Mouse (Mus musculus): ENCODE data around the gene Gm45713. TPM values are rescaled to one million over a fixed set of nuclear protein-coding genes. Genes with fewer than 3 reads are reported as not detected.
A peak's percentile ranks its signal among the peaks of the same experiment; 100 is the strongest.

Gene Gm45713
- polyA plus RNA-seq, 1 experiment from 2014 or later: not detected

DNA sequence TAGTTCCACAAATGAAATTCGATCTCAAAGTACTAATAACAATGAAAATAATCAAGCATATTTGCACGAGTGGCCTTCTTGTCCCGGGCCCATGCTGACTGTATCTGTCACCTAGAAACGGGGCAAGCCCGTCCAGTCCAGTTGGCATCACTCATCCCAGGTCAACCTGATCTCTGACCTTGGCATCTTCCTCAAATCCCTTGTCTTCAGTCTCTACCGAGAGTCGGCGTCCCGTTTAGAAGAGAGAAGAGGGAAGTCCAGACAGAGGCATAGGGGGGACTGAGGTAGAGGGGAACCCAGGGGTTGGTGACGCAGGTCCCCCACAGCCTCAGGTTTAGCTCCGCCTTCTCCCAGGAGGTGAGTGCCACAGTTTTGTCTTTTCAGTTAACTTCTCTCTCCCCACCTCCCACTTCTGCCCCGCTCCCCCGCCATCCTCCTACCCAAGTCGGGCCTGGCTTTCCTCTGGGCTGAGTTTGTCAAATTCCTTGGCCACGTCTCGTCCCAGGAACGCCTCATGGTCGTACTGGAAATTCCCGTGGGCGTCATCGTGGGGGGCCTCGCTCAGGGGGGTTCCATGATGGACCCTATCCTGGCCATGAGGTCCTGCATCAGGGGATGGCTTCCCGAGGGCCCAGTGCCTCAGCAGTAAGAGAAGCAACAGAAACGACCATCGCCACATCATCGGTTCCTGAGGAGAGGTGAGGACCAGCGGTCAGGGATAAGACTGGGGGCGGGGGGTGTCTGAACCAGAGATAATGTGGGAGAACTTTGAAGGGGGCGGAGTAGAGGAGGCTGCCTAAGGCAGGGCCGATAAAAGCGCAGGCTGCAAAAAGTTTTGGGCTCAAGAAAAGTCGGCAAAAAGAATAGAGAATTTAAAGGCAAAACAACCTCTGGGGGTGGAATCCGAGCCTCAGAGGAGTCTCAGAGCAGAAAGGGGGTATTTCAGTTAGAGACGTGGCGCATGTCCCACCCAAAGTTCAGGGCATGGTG lies 44.7 kb downstream of the Gm45713 start:
- Histone ChIP-seq H3K9me3 (ENCODE audit: control insufficient read depth, low read length) (no peaks in the 10 kb centered on the region), H3K4me3 (replicated peaks; ENCODE audit: low read length) (peak overlapping the region; percentile 48), H3K4me1 (replicated peaks; ENCODE audit: control insufficient read depth, insufficient read depth, low read length) (peaks cover 11% of the 10 kb centered on the region), H3K27me3 (replicated peaks; ENCODE audit: control insufficient read depth, insufficient read depth, low read length) (no peaks in the 10 kb centered on the region), H3K9ac (replicated peaks; ENCODE audit: low read depth, low read length) (peak overlapping the region; percentile 33), H3K27ac (ENCODE audit: low read length) (no peak overlapping the region), H3K4me2 (ENCODE audit: low read length) (peak overlapping the region; percentile 67), H3K36me3 (ENCODE audit: control insufficient read depth, insufficient read depth) (peaks cover 3% of the 10 kb centered on the region; the same call in 1 of the 2 replicates)
- ATAC-seq: peak; percentile 22; the same call in 1 of the 2 replicates
- 14% methylated on average over 35 of the region's 35 CpGs for WGBS

DNA sequence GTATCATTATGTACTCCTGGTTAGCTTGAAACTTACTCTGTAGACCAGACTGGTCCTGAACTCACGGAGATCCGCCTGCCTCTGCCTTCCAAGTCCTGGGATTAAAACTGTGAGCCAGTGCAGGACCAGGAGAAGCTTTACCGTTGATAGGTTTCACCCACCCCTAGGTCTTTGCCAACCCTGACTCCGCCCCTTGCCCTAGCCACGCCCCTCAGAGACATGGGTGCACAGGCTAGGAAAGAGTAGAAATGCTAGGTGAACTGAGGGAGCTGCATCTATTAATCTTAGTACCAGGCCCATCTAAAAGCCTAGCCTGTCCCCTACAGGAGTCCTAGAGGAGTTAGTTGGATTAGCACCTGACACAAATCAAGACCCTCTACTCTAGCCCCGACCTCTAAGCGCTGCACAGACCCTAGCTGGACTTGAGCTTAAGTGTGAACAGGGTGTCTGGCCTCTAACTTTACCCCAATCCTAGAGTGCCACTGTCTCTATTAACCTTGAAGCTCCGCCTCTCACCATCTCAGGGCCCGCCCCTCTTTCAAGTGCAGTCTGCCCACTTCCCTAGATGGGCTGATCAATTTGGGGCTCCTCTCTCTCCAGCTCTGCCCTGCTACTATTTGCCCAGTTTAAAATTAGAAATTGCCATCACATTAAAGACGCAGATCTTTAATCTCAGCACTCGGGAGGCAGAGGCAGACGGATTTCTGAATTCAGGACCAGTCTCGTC lies 45.6 kb downstream of the Gm45713 start:
- no peak overlapping the region for H3K9ac ChIP-seq (replicated peaks; ENCODE audit: low read depth, low read length)
- 79% methylated on average over 13 of the region's 13 CpGs for WGBS
- H3K9me3 ChIP-seq (ENCODE audit: control insufficient read depth, low read length): no peaks in the 10 kb centered on the region
- peaks cover 6% of the 10 kb centered on the region; the same call in 1 of the 2 replicates for H3K36me3 ChIP-seq (ENCODE audit: control insufficient read depth, insufficient read depth)
- H3K4me1 ChIP-seq (replicated peaks; ENCODE audit: control insufficient read depth, insufficient read depth, low read length): peaks cover 11% of the 10 kb centered on the region
- ATAC-seq: no peak
- H3K4me3 ChIP-seq (replicated peaks; ENCODE audit: low read length): no peak overlapping the region
- no peaks in the 10 kb centered on the region for H3K27me3 ChIP-seq (replicated peaks; ENCODE audit: control insufficient read depth, insufficient read depth, low read length)
- H3K27ac ChIP-seq (ENCODE audit: low read length): no peak overlapping the region
- H3K4me2 ChIP-seq (ENCODE audit: low read length): no peak overlapping the region; the same call in 1 of the 2 replicates

DNA sequence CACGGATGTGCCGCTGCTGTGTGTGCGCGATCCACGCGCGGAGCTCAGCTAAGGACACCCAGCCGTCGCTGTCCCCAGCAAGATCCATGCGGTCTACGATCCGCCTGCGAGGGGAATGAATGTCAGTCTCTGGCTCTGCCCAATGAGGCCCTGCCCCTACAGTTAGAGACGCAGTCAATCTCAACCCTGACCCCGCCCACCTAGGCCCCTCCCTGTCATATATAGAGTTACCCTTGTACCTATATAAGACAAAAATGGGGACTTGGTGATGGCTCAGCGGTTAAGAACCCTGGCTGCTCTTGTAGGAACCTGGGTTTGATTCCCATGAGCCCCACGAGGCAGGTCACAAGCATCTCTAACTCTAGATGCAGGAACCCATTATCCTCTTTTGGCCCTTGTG lies 47.4 kb downstream of the Gm45713 start:
- H3K9ac ChIP-seq (replicated peaks; ENCODE audit: low read depth, low read length): no peak overlapping the region
- no peak for ATAC-seq
- H3K27ac ChIP-seq (ENCODE audit: low read length): no peak overlapping the region
- peaks cover 11% of the 10 kb centered on the region for H3K4me1 ChIP-seq (replicated peaks; ENCODE audit: control insufficient read depth, insufficient read depth, low read length)
- H3K27me3 ChIP-seq (replicated peaks; ENCODE audit: control insufficient read depth, insufficient read depth, low read length): no peaks in the 10 kb centered on the region
- peaks cover 6% of the 10 kb centered on the region; the same call in 1 of the 2 replicates for H3K36me3 ChIP-seq (ENCODE audit: control insufficient read depth, insufficient read depth)
- no peak overlapping the region for H3K4me2 ChIP-seq (ENCODE audit: low read length)
- no peak overlapping the region for H3K4me3 ChIP-seq (replicated peaks; ENCODE audit: low read length)
- WGBS: 94% methylated on average over 17 of the region's 17 CpGs
- no peaks in the 10 kb centered on the region for H3K9me3 ChIP-seq (ENCODE audit: control insufficient read depth, low read length)

DNA sequence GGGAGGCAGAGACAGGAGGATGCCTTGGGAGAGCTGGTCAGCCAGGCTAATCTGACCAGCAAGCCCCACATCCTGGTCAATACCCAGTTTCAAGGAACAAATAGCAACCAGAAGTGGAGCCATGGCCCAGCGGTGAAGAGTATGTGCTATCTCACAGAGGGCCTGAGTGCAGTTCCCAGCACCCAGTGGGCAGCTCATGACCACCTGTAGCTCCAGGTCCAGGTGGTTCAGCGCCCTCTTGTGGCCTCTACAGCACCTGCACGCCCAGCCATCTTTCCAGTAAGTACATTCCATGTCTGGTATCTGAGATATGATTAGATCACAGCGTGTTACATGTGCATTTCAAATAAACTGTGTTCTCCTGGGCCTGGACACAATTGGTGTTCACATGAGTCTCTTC lies 49.9 kb downstream of the Gm45713 start:
- ATAC-seq: no peak
- Histone ChIP-seq H3K27ac (ENCODE audit: low read length) (no peak overlapping the region), H3K4me2 (ENCODE audit: low read length) (no peak overlapping the region), H3K9me3 (ENCODE audit: control insufficient read depth, low read length) (no peaks in the 10 kb centered on the region), H3K36me3 (ENCODE audit: control insufficient read depth, insufficient read depth) (peaks cover 6% of the 10 kb centered on the region; the same call in 1 of the 2 replicates), H3K27me3 (replicated peaks; ENCODE audit: control insufficient read depth, insufficient read depth, low read length) (no peaks in the 10 kb centered on the region), H3K4me1 (replicated peaks; ENCODE audit: control insufficient read depth, insufficient read depth, low read length) (peaks cover under 1% of the 10 kb centered on the region; the same call in 1 of the 2 replicates), H3K9ac (replicated peaks; ENCODE audit: low read depth, low read length) (no peak overlapping the region), H3K4me3 (replicated peaks; ENCODE audit: low read length) (no peak overlapping the region)
- WGBS: 78% methylated on average over 4 of the region's 4 CpGs

DNA sequence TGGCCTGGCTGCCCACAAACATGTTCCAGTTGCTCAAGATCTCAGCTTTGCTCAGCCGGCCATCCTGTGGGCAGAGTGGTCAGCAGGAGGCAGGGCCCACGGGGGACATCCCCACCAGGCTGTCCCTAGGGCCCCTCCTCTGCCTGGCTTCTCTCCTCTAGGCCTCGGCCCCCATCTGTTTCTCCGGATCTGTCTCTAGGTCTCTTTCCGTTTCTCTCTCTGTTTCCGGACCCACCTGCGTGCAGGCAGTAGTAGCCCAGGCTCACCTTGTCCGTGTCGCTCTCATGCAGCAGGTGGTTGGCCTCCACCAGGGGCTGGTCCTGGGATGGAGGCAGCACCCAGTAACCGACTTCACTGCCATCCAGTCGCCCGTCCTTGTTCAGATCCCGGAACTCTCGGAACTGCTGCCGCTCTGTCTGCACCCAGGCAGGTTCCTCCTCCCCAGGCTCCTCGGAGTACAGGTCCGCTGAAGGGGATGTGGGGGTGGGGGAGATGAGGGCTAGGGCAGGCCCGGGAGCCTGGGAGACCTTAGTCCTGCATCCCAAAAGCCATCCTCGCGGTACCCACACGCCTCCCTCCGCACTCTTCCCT lies 52.6 kb downstream of the Gm45713 start:
- Histone ChIP-seq H3K9me3 (ENCODE audit: control insufficient read depth, low read length) (no peaks in the 10 kb centered on the region), H3K27ac (ENCODE audit: low read length) (no peak overlapping the region)

DNA sequence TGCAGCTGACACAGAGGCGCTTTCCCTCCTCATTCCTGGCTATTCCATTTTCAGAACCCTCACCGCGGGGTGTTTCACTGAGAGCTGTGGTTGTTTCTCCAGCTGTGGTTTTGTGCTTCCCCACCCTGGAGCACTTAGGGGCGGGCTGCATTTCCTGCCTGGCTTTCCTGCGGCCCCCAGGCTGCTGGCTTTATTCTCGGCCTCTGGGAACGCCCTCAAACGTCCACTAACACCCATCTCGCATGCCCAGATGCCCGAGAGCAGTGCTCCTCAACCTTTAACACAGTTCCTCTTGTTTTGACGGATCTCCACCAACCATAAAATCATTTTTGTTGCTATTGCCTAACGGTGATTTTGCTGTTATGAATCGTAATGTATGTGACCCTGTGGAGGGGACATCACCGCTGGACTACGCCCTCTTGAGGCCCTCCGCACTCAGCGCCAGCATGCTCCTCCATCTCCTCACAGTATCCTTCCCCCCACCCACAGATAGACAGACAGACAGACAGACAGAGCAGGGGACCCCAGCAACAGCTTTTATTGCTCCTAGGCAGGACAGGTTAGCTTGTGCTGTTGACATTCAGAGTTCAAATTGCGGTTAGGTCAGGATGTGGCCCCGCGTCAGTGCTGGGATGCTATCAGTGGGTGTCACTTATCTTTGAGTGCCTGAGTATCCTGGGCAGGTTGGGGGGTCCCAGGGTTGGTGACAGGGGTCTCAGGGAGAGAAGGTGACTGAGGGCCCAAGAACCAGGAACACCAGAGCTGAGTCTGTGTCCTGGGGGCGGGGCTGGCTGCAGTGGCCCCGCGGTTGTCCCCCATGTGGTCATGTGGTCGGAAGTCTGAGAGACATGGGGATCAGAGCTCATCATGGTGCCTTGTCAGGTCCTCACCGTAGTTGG lies 53.4 kb downstream of the Gm45713 start:
- WGBS: 82% methylated on average over 25 of the region's 25 CpGs
- no peaks in the 10 kb centered on the region for H3K4me1 ChIP-seq (replicated peaks; ENCODE audit: control insufficient read depth, insufficient read depth, low read length)
- H3K9me3 ChIP-seq (ENCODE audit: control insufficient read depth, low read length): no peaks in the 10 kb centered on the region
- no peak for ATAC-seq
- no peak overlapping the region for H3K4me3 ChIP-seq (replicated peaks; ENCODE audit: low read length)
- no peak overlapping the region for H3K27ac ChIP-seq (ENCODE audit: low read length)
- peaks cover 6% of the 10 kb centered on the region; the same call in 1 of the 2 replicates for H3K36me3 ChIP-seq (ENCODE audit: control insufficient read depth, insufficient read depth)
- H3K4me2 ChIP-seq (ENCODE audit: low read length): no peak overlapping the region
- H3K9ac ChIP-seq (replicated peaks; ENCODE audit: low read depth, low read length): no peak overlapping the region
- H3K27me3 ChIP-seq (replicated peaks; ENCODE audit: control insufficient read depth, insufficient read depth, low read length): no peaks in the 10 kb centered on the region

More for the DNA sequence above, 52.6 kb downstream of the Gm45713 start:
- Histone ChIP-seq H3K4me3 (replicated peaks; ENCODE audit: low read length) (no peak overlapping the region), H3K4me1 (replicated peaks; ENCODE audit: control insufficient read depth, insufficient read depth, low read length) (no peaks in the 10 kb centered on the region), H3K27me3 (replicated peaks; ENCODE audit: control insufficient read depth, insufficient read depth, low read length) (no peaks in the 10 kb centered on the region), H3K9ac (replicated peaks; ENCODE audit: low read depth, low read length) (no peak overlapping the region), H3K36me3 (ENCODE audit: control insufficient read depth, insufficient read depth) (peaks cover 6% of the 10 kb centered on the region; the same call in 1 of the 2 replicates), H3K4me2 (ENCODE audit: low read length) (no peak overlapping the region)
- WGBS: 89% methylated on average over 22 of the region's 22 CpGs
- ATAC-seq: no peak

DNA sequence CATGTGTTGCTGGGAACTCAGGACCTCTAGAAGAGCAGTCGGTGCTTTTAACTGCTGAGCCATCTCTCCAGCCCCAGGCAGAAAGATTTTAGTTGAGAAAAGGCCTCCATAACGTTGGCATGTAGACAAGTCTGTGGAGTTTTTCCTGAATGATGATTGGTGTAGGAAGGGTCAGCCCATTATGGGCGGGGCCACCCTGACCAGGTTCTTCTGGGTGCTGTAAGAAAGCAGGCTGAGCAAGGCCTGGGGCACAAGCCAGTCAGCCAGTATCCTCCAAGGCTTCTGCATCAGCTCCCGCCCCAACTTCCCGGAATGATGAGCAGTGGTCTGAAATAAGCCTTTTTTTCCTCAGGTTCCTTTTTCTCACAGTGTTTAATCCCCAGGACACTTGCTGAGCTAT lies 55.0 kb downstream of the Gm45713 start:
- Histone ChIP-seq H3K9me3 (ENCODE audit: control insufficient read depth, low read length) (no peaks in the 10 kb centered on the region), H3K9ac (replicated peaks; ENCODE audit: low read depth, low read length) (no peak overlapping the region), H3K27ac (ENCODE audit: low read length) (no peak overlapping the region), H3K27me3 (replicated peaks; ENCODE audit: control insufficient read depth, insufficient read depth, low read length) (no peaks in the 10 kb centered on the region), H3K4me2 (ENCODE audit: low read length) (no peak overlapping the region), H3K4me3 (replicated peaks; ENCODE audit: low read length) (no peak overlapping the region), H3K4me1 (replicated peaks; ENCODE audit: control insufficient read depth, insufficient read depth, low read length) (no peaks in the 10 kb centered on the region), H3K36me3 (ENCODE audit: control insufficient read depth, insufficient read depth) (0 out of 2 replicates have a peak, but pooled peaks cover 2% of the 10 kb centered on the region)
- WGBS: 38% methylated on average over 5 of the region's 5 CpGs
- ATAC-seq: no peak

DNA sequence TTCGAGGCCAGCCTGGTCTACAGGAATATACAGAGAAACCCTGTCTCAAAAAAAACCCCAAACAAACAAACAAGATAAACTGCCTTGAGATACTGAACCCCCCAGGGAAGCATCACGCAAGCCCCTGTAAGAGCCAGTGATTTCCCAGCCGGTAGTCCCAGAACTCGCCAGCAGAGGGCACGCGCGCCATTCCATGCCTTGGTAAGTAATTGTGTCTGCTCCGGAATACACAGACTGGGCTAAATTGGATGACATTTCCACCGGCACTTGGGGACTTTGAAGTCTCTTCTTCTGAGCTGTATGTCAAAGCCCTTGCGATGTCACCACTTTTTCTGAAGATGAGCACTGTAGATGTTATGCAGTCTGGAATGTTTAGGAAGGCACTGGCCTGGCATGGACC lies 56.2 kb downstream of the Gm45713 start:
- H3K27ac ChIP-seq (ENCODE audit: low read length): no peak overlapping the region
- 2% methylated on average over 10 of the region's 10 CpGs for WGBS
- no peaks in the 10 kb centered on the region for H3K4me1 ChIP-seq (replicated peaks; ENCODE audit: control insufficient read depth, insufficient read depth, low read length)

More for the DNA sequence above, 56.2 kb downstream of the Gm45713 start:
- no peaks in the 10 kb centered on the region for H3K27me3 ChIP-seq (replicated peaks; ENCODE audit: control insufficient read depth, insufficient read depth, low read length)
- H3K9ac ChIP-seq (replicated peaks; ENCODE audit: low read depth, low read length): no peak overlapping the region
- H3K4me3 ChIP-seq (replicated peaks; ENCODE audit: low read length): no peak overlapping the region
- H3K4me2 ChIP-seq (ENCODE audit: low read length): no peak overlapping the region
- ATAC-seq: peak; percentile 75
- no peaks in the 10 kb centered on the region for H3K36me3 ChIP-seq (ENCODE audit: control insufficient read depth, insufficient read depth)
- no peaks in the 10 kb centered on the region for H3K9me3 ChIP-seq (ENCODE audit: control insufficient read depth, low read length)
